Mouse (Mus musculus) layer of hippocampus, adult 2 months (tissue): ENCODE measurements around the gene Fancm. TPM values are rescaled to one million over a fixed set of nuclear protein-coding genes. Genes with fewer than 3 reads are reported as not detected.
"Not testable (repeated sequence)": the region's sequence is repeated elsewhere in the genome, so short reads cannot be mapped to it uniquely, and the experiment has no call there.

ENCODE experiments used
- DNase-seq, 2 experiments: peaks; one replicate each; pipeline ENCODE4 v3.0.0; 2022; ENCODE audit warnings: low spot score in 2 of 2
- H3K27ac ChIP-seq: fragments of 200-600 bp; 2 replicates; pipeline ENCODE4 v1.8.1; 2022
- H3K4me3 ChIP-seq: fragments of 200-600 bp; 2 replicates; pipeline ENCODE4 v1.8.1; 2022; ENCODE audit warnings: mild to moderate bottlenecking
- CTCF ChIP-seq: fragments of 200-600 bp; conservative IDR thresholded peaks from 2 replicates; pipeline ENCODE4 v1.8.1; 2022; ENCODE audit warnings: antibody characterized with exemption, mild to moderate bottlenecking, moderate library complexity
- total RNA-seq, 2 experiments: library from RNA; stranded (reverse); gene quantifications; 2 replicates each; pipeline ENCODE4 v1.2.3; 2021

Gene Fancm
- total RNA-seq, 2 experiments from 2014 or later, result 13.5 to 14.1 TPM

DNA sequence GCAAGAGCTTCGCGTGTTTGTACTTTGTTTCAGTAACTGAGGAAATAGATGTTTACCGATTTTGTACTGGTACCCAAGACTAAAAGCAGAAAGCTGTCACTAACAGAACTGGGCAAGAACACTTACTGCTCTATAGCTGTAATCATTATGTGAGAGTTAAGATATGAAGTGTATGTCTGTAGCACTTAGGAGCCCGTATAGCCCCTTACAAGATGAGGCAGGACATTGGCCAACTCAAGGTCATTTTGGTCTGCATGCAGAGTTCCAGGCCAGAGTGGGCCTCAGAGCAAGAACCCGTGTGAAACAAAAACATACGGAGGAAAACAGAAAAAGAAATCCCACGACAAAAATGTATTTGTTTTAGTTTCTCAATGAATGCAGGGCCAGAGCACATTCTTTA is 752 bp upstream of the Fancm start:
- no peak for DNase-seq
- Histone ChIP-seq H3K4me3 (peak overlapping the region; percentile 78), H3K27ac (peak overlapping the region; percentile 99)
- no peak for TF ChIP-seq CTCF

DNA sequence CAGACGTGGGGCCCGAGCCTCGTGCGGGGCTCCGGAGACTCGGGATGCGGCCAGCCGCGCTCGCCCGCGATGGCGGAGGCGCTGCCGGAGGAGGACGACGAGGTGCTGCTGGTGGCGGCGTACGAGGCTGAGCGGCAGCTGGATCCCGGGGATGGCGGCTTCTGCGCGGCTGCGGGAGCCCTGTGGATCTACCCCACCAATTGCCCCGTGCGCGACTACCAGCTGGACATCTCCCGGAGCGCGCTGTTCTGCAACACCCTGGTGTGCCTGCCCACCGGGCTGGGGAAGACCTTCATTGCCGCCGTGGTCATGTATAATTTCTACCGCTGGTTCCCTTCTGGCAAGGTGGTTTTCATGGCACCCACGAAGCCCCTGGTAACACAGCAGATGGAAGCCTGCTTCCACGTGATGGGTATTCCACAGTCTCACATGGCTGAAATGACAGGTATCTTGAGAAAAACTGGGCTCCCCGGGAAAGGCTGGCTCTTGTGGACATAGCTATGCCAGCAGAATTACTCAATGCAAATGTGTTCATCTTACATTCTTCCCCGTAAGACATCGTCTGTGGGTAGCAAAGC is 419 bp downstream of the Fancm start:
- TF ChIP-seq CTCF, result no peak

DNA sequence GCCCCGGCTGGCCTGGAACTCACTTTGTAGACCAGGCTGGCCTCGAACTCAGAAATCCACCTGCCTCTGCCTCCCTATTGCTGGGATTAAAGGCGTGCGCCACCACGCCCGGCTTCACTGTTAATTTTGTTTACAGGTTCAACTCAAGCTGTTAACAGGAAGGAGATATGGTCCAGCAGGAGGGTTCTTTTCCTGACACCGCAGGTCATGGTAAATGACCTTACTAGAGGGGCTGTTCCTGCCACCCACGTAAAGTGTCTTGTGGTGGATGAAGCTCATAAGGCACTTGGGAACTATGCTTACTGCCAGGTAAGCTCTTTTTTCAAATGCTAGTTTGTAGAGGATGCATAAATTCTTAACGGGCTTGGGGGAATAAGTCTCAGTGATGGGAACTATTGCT is 1.5 kb downstream of the Fancm start:
- no peak for DNase-seq
- no peak for TF ChIP-seq CTCF
- Histone ChIP-seq H3K27ac (no peak overlapping the region), H3K4me3 (no peak overlapping the region)

More for the DNA sequence above, 419 bp downstream of the Fancm start:
- Histone ChIP-seq H3K27ac (peak overlapping the region; percentile 99), H3K4me3 (peak overlapping the region; percentile 78)
- peak in 1 of 2 experiments; percentile 10 for DNase-seq

DNA sequence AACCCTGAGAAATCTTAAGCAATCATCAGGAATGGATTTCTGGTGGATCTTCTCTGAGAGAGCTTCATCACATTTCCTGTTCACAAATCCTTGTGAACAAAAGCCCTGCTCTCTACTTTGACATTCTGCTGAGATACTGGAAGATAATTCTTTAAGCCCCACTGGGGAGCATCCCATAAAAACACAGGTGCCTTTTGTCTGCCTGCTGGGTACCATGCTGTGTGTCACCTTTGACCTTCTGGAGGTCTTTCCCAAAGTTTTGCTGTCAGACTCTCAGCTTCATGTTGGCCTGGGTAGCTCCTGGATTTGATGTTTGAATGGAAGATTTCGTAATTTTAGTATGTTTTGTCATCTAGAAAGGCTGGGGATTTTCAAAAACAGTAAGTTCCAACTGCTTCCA is 33.3 kb downstream of the Fancm start:
- TF ChIP-seq CTCF, result no peak
- Histone ChIP-seq H3K27ac (no peak overlapping the region), H3K4me3 (no peak overlapping the region)
- DNase-seq, result no peak

DNA sequence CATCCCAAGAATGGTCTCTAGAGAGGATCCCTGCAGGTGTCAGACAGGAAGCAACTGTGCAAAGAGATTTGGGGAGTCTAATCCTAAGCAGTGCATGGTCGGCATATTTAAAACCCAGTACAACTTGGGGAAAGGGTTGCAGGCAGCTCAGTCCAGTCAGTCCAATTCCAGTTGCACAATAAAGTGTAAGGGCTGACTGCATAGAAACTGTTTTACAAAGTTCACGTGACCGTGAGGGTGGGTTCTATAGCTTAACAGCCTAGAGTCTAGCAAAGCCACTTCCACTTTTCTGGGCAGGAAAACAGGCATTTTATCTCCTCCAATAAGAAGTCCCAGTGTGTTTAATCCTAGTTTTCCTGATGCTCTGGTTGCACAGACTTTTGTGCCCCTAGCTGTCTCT is 36.1 kb downstream of the Fancm start:
- no peak for TF ChIP-seq CTCF
- DNase-seq, result no peak

DNA sequence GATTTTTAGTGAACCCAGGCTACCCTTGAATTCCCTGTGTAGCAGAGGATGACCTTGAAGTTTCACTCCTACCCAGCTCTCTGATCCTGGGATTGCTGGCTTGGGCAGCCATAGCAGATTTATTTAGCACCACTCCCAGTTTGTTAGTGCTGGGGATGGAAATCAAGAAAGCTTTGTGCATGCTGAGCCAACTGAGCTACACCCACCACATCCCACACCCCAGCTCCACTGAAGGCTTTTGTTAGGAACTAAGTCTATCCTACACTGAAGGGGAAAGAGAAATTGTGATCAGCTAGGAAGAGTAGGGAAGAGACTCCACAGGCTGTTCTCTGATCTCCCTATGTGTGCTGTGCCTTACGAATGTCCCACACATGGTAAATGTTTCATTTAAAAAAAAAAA is 37.4 kb downstream of the Fancm start:
- Histone ChIP-seq H3K27ac (no peak overlapping the region), H3K4me3 (no peak overlapping the region)
- peak in 1 of 2 experiments; percentile 17 for DNase-seq
- TF ChIP-seq CTCF, result no peak

More for the DNA sequence above, 36.1 kb downstream of the Fancm start:
- Histone ChIP-seq H3K4me3 (no peak overlapping the region), H3K27ac (no peak overlapping the region)

DNA sequence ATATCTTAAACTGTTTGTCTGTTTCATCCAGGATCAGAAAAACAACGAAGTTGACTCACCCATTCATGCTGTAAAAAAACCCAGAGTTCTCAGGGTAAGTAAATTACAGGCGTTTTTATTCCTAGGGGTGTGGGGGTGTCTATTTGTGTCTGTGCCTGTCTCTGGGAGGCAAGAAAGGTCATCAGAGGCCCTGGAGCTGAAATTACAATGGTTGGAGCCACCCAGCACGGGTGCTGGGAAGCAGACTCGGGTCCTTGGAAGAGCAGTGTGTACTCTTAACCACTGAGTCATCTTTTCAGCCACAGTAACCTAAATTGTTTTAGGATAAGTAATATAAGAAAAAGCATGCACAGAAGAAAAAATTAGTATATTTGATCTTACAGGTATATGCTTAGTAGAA is 38.5 kb downstream of the Fancm start:
- no peak for TF ChIP-seq CTCF
- no peak overlapping the region for H3K4me3 ChIP-seq
- DNase-seq, result no peak

DNA sequence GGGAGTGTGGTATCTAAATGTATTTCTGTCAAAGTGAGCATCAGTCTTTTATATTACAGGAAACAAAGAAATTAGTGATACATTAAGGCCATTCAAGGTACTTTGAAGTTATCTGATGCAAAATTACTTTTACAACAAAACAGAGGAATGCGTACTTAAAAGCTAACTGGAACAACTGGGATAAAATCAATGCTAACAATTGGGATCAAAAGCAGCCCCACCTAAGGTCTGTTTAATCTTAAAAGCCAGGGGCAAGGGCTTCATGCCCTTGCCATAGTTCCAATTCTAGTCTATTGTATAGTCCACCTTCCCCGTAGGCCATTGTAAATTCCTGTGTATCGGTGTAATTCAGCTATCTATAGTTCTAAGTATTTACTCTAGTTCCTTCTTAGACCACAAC is 39.6 kb downstream of the Fancm start:
- H3K4me3 ChIP-seq, H3K27ac ChIP-seq, DNase-seq: not testable (repeated sequence)

More for the DNA sequence above, 38.5 kb downstream of the Fancm start:
- no peak overlapping the region for H3K27ac ChIP-seq

DNA sequence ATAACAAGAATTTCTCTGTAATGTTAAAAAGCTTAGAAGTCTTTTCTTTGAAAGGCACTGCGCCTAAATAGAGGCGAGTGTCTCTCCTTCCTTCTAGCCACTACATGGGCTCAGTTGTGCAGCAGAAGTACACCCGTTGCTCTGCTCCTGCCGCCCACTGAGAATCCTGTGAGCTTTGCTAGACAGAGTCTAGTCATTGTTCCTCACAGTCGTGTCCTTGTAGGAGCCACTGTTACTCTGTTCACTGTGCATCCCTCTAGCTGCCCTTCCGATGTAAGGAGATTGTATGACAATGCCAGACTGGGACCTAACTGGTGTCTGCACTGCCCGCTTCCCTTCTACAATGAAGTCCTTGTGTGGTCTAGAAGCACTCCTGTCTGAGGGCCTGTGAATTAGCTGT is 43.6 kb downstream of the Fancm start:
- Histone ChIP-seq H3K4me3 (no peak overlapping the region), H3K27ac (no peak overlapping the region)
- no peak for TF ChIP-seq CTCF
- DNase-seq, result no peak

DNA sequence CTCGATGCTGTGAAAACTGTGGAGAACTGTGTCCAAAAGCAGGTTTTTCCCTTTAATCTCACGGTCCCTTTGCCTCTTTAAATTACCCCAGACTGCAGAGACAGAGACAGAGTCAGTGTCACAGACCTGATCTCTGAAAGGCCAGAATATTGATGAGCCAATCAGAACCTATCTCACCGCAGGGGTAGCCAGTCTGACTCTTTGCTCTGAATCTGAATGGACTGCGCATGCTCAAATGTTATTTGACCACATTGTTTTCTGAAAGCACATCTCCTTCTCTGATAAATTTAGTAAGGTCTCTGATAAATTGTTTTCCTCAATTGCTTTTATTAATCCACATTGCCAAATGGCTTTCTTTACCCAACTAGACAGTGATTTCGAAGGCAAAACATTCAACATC is 44.0 kb downstream of the Fancm start:
- no peak for TF ChIP-seq CTCF
- Histone ChIP-seq H3K27ac (no peak overlapping the region), H3K4me3 (no peak overlapping the region)
- DNase-seq, result no peak

DNA sequence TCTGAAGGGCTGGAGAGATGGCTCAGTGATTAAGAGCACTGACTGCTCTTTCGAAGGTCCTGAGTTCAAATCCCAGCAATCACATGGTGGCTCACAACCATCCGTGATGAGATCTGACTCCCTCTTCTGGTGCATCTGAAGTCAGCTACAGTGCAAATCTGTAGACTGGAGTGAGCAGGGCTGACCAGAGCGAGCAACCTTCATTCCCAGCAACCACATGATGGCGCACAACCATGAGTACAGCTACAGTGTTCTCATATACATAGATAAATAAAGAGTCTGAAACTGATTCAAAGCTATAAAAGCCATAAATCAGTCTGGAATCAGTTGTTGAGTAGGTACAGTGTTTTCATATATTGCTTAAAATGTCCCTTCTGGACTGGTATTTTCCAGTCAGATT is 60.7 kb downstream of the Fancm start:
- H3K4me3 ChIP-seq, H3K27ac ChIP-seq, DNase-seq: not testable (repeated sequence)

DNA sequence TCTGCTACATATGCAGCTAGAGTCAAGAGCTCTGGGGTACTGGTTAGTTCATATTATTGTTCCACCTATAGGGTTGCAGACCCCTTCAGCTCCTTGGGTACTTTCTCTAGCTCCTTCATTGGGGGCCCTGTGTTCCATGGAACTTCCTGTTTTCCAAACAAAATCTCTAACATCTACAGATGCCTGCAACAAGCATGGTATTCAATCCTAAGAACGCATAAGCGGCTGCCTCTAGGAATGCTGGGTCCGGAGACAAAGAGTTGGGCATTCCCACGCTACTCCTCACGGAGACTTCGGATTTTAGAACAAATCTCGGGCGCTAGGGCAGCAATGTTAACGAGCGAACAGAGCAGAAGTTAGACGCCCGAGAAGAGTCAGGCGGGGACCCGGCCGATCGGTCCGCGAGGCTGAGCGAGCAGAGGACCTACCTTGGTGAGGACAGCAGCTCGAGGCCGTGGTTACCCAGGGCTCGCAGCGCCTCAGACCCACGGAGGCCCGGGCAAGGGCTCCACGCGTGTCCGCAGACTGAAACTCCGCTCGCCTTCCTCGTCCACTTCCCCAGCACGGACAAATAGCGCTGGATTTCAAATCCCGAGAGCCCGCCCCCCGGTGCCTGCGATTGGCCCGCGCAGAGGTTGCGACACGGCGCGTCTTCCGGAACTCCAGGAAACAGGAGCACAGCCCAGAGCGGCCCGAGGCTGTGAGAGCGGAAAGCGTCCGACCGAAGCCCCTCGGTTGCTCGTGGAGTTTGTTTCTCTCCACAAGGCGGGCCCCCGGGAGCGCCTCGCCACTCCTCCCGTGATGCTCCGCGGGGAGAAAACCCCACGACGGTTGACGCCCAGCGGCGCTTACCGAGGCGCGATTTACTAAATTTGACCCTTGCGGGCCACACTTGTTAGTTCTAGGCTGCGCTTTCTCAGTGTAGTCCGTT is 96.9 kb downstream of the Fancm start, which contains the start of gene Mis18bp1:
Gene Mis18bp1, minus strand, starts transcription at position 584 of the 931 bp plus-strand sequence.
- peak within 1 kb of the TSS; percentile 97 for H3K27ac ChIP-seq
- TF ChIP-seq CTCF, result no peak
- DNase-seq, result peak; percentile 93
- peak within 1 kb of the TSS; percentile 80 for H3K4me3 ChIP-seq

DNA sequence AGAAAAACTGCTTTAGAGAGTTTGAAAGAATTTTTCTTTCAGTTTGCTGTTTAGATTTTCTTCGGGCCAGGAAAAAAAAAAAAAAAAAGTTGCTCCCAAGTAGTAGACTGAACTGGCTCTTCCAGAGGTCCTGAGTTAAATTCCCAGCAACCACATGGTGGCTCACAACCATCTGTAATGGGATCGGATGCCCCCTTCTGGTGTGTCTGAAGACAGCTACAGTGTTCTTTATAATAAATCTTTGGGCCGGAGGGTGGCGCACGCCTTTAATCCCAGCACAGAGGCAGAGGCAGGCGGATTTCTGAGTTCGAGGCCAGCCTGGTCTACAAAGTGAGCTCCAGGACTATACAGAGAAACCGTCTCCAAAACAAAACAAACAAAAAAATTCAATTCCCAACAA is 97.6 kb downstream of the Fancm start:
- H3K4me3 ChIP-seq, result peak overlapping the region; percentile 80
- peak; percentile 82 for TF ChIP-seq CTCF
- DNase-seq, result peak; percentile 26 to 58
- H3K27ac ChIP-seq, result peak overlapping the region; percentile 97

DNA sequence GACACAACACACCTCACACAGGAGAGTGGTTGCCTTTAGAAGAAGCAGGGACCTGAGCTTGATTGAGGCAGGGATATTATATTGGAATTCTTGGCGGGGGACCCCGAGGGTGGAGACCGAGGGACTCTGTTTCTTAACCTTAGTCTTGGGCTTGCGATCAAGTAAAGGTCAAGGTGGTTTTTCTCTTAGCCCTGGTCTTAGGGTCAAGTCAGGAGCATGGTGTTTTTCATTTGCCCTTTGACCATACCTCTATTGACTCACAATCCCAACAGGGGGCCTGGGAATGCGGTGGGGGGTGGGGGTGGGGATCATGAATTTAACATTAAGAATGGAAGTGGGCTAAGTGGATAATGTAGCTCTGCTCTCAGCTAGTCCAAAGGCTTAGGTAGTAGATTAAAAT is 98.3 kb downstream of the Fancm start:
- no peak for DNase-seq
- Histone ChIP-seq H3K4me3 (no peak overlapping the region), H3K27ac (no peak overlapping the region)
- TF ChIP-seq CTCF, result no peak

Other genes with a start within 250 kb of the Fancm start
- gene Gm527, start 157.7 kb upstream of the Fancm start, total RNA-seq, result 10 to 100 TPM; 10.5 to 15.7 TPM
- 10 to 100 TPM; 23.7 to 25.5 TPM for gene Klhl28, start 110.1 kb upstream of the Fancm start, total RNA-seq
- gene Togaram1, start 109.8 kb upstream of the Fancm start, total RNA-seq, result 10 to 100 TPM; 49.7 to 50.8 TPM
- 10 to 100 TPM; 43.4 to 48.7 TPM for gene Prpf39, start 39.3 kb upstream of the Fancm start, total RNA-seq
- 100 to 1,000 TPM; 150 to 156 TPM for gene Fkbp3, start 1.6 kb upstream of the Fancm start, total RNA-seq
- under 1 TPM; 0.23 to 0.49 TPM for gene Mis18bp1, start 97.0 kb downstream of the Fancm start, total RNA-seq
- gene Wdr20rt, start 149.9 kb downstream of the Fancm start, total RNA-seq, result under 1 TPM in 1 of 2 experiments, not detected in 1; 0.22 TPM